Mouse (Mus musculus) liver, adult 2 months (tissue): ENCODE results near the gene Cxcr1. TPM values are rescaled to one million over a fixed set of nuclear protein-coding genes. Genes with fewer than 3 reads are reported as not detected.
"Not testable (repeated sequence)": the region's sequence is repeated elsewhere in the genome, so short reads cannot be mapped to it uniquely, and the experiment has no call there.

Source experiments
- DNase-seq: peaks from one replicate; pipeline ENCODE4 v3.0.0-alpha.2; 2011; ENCODE audit warnings: low read depth, low spot score; ENCODE audit errors: extremely low read depth
- H3K27ac ChIP-seq: fragments of 200-500 bp; replicated peaks from 2 replicates; pipeline ENCODE4 v1.5.1; 2012; ENCODE audit warnings: low read depth, mild to moderate bottlenecking, control low read depth, inconsistent platforms, low read length; ENCODE audit not compliant: insufficient read depth
- H3K27me3 ChIP-seq: fragments of 200-500 bp; 2 replicates; pipeline ENCODE4 v1.6.1; 2012; ENCODE audit warnings: mild to moderate bottlenecking, moderate library complexity, low read length, inconsistent platforms; ENCODE audit not compliant: control insufficient read depth, insufficient read depth
- H3K36me3 ChIP-seq: fragments of 200-500 bp; 2 replicates; pipeline ENCODE4 v1.6.1; 2012; ENCODE audit warnings: low read length, inconsistent platforms; ENCODE audit not compliant: control insufficient read depth, insufficient read depth
- H3K4me1 ChIP-seq: fragments of 200-500 bp; 2 replicates; pipeline ENCODE4 v1.6.1; 2011; ENCODE audit warnings: low read length; ENCODE audit not compliant: control insufficient read depth, insufficient read depth
- H3K4me3 ChIP-seq: fragments of 200-500 bp; 2 replicates; pipeline ENCODE4 v1.5.1; 2011; ENCODE audit warnings: low read depth, mild to moderate bottlenecking, control low read depth, low read length, moderate library complexity; ENCODE audit not compliant: insufficient read depth
- H3K79me2 ChIP-seq: fragments of 200-500 bp; 2 replicates; pipeline ENCODE4 v1.6.1; 2012; ENCODE audit warnings: inconsistent platforms, mild to moderate bottlenecking, low read length, moderate library complexity; ENCODE audit not compliant: control insufficient read depth, insufficient read depth
- H3K9ac ChIP-seq: fragments of 200-500 bp; 2 replicates; pipeline ENCODE4 v1.6.1; 2012; ENCODE audit warnings: low read depth, mild to moderate bottlenecking, control low read depth, inconsistent platforms, low read length
- CTCF ChIP-seq: fragments of 200-500 bp; IDR thresholded peaks from 2 replicates; pipeline ENCODE4 v1.5.1; 2011; ENCODE audit warnings: low read depth, low read length, control low read depth
- POLR2A ChIP-seq: fragments of 200-500 bp; IDR thresholded peaks from 2 replicates; pipeline ENCODE4 v1.6.1; 2011; ENCODE audit warnings: low read length, control low read depth; ENCODE audit not compliant: insufficient read depth; ENCODE audit errors: extremely low read depth
- WGBS: fragments of 180-500 bp; shearing (Covaris S2); methylation state at CpG from one replicate; pipeline ENCODE4 v1.1.7; 2018; 5-methylcytosine and 5-hydroxymethylcytosine counted together
- polyA plus RNA-seq: library from polyadenylated mRNA; depleted of rRNA; stranded (reverse); fragments of >200 nt; gene quantifications from 2 replicates; pipeline ENCODE4 v1.2.3, GENCODE M21; 2012
- total RNA-seq: library from RNA; depleted of rRNA; stranded (reverse); fragments of >200 nt; gene quantifications from 2 replicates; pipeline ENCODE4 v1.2.3, GENCODE M21; 2014

The Cxcr1 gene
- total and polyA plus RNA-seq, 2 experiments = not detected

DNA sequence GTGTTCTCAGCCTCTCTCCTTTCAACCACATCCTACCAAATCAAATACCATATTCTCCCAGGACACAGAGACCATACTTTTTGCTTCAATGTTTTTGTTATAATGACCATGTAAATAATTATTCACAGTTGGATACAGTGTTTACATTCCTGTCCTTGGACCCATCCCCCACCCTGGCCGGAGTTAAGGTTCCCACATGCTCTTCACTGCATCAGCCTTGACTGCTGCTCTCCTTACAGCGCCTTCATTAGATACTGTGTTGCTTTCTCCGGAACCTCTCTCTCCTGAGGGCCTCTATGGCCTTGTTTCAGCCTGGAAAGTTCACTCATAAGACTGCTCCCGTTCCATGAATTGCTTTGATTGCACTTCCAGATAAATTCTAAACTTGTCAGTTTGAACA, 18.7 kb downstream of the Cxcr1 start:
- Histone ChIP-seq H3K9ac (no peak overlapping the region), H3K4me1 (no peaks in the 10 kb centered on the region), H3K27me3 (no peaks in the 10 kb centered on the region), H3K79me2 (no peaks in the 10 kb centered on the region), H3K27ac (no peak overlapping the region), H3K36me3 (no peaks in the 10 kb centered on the region), H3K4me3 (no peak overlapping the region)
- TF ChIP-seq CTCF (no peak), POLR2A (no peak)
- 74% methylated on average over 4 of the region's 4 CpGs for WGBS
- DNase-seq = no peak

DNA sequence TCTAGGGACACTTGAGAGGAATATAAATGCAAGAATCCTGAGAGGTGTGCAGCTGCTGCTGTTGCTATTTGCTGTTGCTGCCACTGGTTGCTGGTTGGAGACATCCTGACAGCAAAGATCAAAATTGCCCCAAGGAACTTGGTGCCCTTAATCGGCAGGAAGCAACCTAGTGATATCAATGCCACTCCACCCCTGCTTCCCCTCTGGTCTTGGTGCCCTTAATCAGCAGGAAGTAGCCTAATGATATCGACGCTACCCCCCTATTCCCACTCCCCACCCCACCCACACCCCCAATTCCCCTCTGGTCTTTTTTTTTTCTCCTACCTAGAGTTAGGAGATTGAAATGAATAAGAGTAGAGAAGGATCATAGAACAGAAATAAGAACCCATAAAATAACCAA, 21.7 kb downstream of the Cxcr1 start:
- 63% methylated on average over 3 of the region's 3 CpGs for WGBS
- H3K79me2 ChIP-seq = no peaks in the 10 kb centered on the region
- H3K27me3 ChIP-seq = no peaks in the 10 kb centered on the region
- H3K36me3 ChIP-seq = no peaks in the 10 kb centered on the region
- no peak for DNase-seq
- no peak overlapping the region for H3K27ac ChIP-seq
- no peak overlapping the region for H3K9ac ChIP-seq
- H3K4me1 ChIP-seq = 0 out of 2 replicates have a peak, but pooled peaks cover 2% of the 10 kb centered on the region
- TF ChIP-seq CTCF (no peak), POLR2A (no peak)
- no peak overlapping the region for H3K4me3 ChIP-seq

DNA sequence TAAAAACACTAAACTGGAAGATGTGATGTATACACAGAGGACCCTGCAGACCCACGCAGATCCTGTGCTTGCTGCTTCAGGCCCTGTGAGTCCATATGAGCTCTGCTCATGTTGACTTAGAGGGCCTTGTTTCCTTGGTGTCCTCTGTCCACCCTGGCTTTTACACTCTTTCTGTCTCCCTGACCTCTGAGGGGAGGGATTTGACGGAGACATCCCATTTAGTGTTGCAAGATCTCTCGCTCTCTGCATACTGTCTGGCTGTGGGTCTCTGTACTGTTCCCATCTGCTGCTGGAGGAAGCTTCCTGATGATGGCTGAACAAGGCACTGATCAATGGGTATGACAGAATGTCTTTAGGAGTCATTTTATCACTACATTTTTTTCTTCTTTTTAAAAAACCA, 24.7 kb downstream of the Cxcr1 start:
- H3K36me3 ChIP-seq = no peaks in the 10 kb centered on the region
- no peaks in the 10 kb centered on the region for H3K79me2 ChIP-seq
- no peak overlapping the region for H3K4me3 ChIP-seq
- TF ChIP-seq CTCF (no peak), POLR2A (no peak)
- no peak for DNase-seq
- 91% methylated on average over 3 of the region's 3 CpGs for WGBS
- no peak overlapping the region for H3K27ac ChIP-seq
- no peak overlapping the region for H3K9ac ChIP-seq
- H3K4me1 ChIP-seq = 0 out of 2 replicates have a peak, but pooled peaks cover 2% of the 10 kb centered on the region
- no peaks in the 10 kb centered on the region for H3K27me3 ChIP-seq

DNA sequence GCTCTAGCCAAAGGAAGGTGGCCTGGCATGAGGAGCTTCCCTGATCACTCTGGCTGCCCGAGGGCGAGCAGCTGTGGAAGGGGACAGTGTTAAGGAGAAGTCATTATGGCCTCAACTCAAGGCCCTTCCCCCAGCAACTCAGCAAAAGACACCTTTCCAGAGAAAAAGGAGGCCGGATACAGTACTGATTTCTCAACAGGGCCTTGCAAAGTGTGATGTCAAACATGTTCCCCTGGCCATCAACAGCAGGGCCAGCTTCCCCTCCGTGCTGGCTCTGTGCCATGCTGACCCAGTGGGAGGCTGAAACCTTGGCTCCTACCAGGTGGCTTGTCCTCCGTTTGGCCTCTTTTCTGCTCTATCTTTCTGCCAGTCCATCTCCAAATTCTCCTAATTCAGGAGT, 27.3 kb downstream of the Cxcr1 start:
- no peak for TF ChIP-seq POLR2A
- TF ChIP-seq CTCF = no peak
- DNase-seq = no peak
- H3K36me3 ChIP-seq = no peaks in the 10 kb centered on the region
- 0 out of 2 replicates have a peak, but pooled peaks cover 2% of the 10 kb centered on the region for H3K4me1 ChIP-seq
- H3K4me3 ChIP-seq = no peak overlapping the region
- no peak overlapping the region for H3K9ac ChIP-seq
- H3K79me2 ChIP-seq = no peaks in the 10 kb centered on the region
- no peaks in the 10 kb centered on the region for H3K27me3 ChIP-seq
- whole genome bisulfite sequencing = 74% methylated on average over 5 of the region's 5 CpGs
- no peak overlapping the region for H3K27ac ChIP-seq

DNA sequence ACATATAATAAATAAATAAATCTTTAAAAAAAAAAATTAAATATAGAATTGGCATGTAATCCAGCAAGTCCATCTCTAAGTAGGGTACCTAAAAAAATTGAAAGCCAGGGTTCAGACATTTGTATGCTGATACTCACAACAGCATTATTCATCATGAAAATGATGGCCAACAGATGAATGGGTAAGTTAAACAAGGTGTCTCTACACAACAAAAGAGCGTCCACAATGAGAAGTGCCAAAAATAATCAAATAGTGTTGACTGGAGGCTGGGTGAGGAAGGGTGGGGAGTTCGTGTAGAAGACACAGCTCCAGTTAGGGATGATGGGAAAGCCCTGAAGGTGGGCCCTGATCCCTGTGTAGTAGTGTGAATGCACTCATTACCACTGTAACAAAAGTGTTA, 34.4 kb downstream of the Cxcr1 start:
- Histone ChIP-seq H3K27ac (no peak overlapping the region), H3K4me1 (no peaks in the 10 kb centered on the region), H3K79me2 (no peaks in the 10 kb centered on the region), H3K27me3 (no peaks in the 10 kb centered on the region), H3K36me3 (no peaks in the 10 kb centered on the region), H3K4me3 (no peak overlapping the region), H3K9ac (no peak overlapping the region)
- DNase-seq = no peak
- WGBS = 85% methylated on average over 2 of the region's 2 CpGs
- TF ChIP-seq CTCF (no peak), POLR2A (no peak)

DNA sequence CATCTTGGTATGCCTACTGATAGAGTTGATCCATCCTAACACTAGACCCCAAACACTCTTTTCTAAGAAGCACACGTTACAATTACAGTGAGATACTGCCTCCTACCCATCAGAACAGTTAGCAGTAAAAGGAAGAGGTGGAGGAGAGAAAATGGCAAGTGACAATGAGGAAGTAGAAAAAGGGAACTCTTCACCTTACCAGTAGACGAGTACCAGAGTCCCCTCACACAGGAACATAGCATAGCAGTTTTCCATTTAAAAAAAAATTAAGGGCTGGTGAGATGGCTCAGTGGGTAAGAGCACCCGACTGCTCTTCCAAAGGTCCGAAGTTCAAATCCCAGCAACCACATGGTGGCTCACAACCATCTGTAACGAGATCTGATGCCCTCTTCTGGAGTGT, 34.8 kb downstream of the Cxcr1 start:
- not testable (repeated sequence) for H3K4me3 ChIP-seq, H3K79me2 ChIP-seq, H3K36me3 ChIP-seq, H3K27me3 ChIP-seq, H3K9ac ChIP-seq, H3K4me1 ChIP-seq, H3K27ac ChIP-seq, DNase-seq
- 85% methylated on average over 5 of the region's 5 CpGs for WGBS
